Mouse (Mus musculus) hindbrain, embryonic 14.5 days (tissue): ENCODE measurements around the gene Vmn1r122. TPM values are rescaled to one million over a fixed set of nuclear protein-coding genes. Genes with fewer than 3 reads are reported as not detected.
"Not testable (repeated sequence)": the region's sequence is repeated elsewhere in the genome, so short reads cannot be mapped to it uniquely, and the experiment has no call there.

Experiments
- ATAC-seq: fragments of 200-750 bp; cut with Nextera tagmentation; 2 replicates; pipeline ENCODE4 v1.8.0; 2017; ENCODE audit warnings: moderate number of reproducible peaks, mild to moderate bottlenecking, moderate TSS enrichment, moderate library complexity; ENCODE audit not compliant: low FRiP score
- DNase-seq: peaks from one replicate; pipeline ENCODE4 v3.0.0-alpha.2; 2015; ENCODE audit warnings: low spot score
- H3K27ac ChIP-seq: fragments of 300-500 bp; sonication (generic); 2 replicates; pipeline ENCODE4 v1.5.1; 2014; ENCODE audit warnings: mild to moderate bottlenecking, moderate library complexity
- H3K27me3 ChIP-seq: fragments of 300-500 bp; sonication (generic); 2 replicates; pipeline ENCODE4 v1.6.1; 2014; ENCODE audit warnings: mild to moderate bottlenecking, low read length, mixed read lengths; ENCODE audit not compliant: control insufficient read depth, insufficient read depth
- H3K36me3 ChIP-seq: fragments of 300-500 bp; sonication (generic); replicated peaks from 2 replicates; pipeline ENCODE4 v1.6.1; 2014; ENCODE audit not compliant: control insufficient read depth, insufficient read depth
- H3K4me1 ChIP-seq: fragments of 300-500 bp; sonication (generic); replicated peaks from 2 replicates; pipeline ENCODE4 v1.6.1; 2014; ENCODE audit warnings: antibody characterized with exemption, low read length, mixed read lengths; ENCODE audit not compliant: control insufficient read depth, insufficient read depth
- H3K4me2 ChIP-seq: fragments of 300-500 bp; sonication (generic); replicated peaks from 2 replicates; pipeline ENCODE4 v1.6.1; 2014; ENCODE audit warnings: mild to moderate bottlenecking, moderate library complexity
- H3K4me3 ChIP-seq: fragments of 300-500 bp; sonication (generic); replicated peaks from 2 replicates; pipeline ENCODE4 v1.5.1; 2014; ENCODE audit warnings: mild to moderate bottlenecking, low read length
- H3K9ac ChIP-seq: fragments of 300-500 bp; sonication (generic); 2 replicates; pipeline ENCODE4 v1.6.1; 2014
- H3K9me3 ChIP-seq: fragments of 300-500 bp; sonication (generic); 2 replicates; pipeline ENCODE4 v1.6.1; 2016; ENCODE audit warnings: low read length; ENCODE audit not compliant: control insufficient read depth
- WGBS: fragments of 180-500 bp; shearing (Covaris S2); extraction: QIAGEN DNeasy Blood & Tissue Kit; methylation state at CpG from one replicate; pipeline ENCODE4 v1.1.7; 2014; 5-methylcytosine and 5-hydroxymethylcytosine counted together
- polyA plus RNA-seq: library from polyadenylated mRNA; unstranded; fragments of >200 nt; fragmentation: Nextera tagmentation; extraction: Ambion mirVana; gene quantifications from 2 replicates; pipeline ENCODE4 v1.2.1, GENCODE M21; 2014

Vmn1r122 gene
- polyA plus RNA-seq, result not detected in 2 replicates

DNA sequence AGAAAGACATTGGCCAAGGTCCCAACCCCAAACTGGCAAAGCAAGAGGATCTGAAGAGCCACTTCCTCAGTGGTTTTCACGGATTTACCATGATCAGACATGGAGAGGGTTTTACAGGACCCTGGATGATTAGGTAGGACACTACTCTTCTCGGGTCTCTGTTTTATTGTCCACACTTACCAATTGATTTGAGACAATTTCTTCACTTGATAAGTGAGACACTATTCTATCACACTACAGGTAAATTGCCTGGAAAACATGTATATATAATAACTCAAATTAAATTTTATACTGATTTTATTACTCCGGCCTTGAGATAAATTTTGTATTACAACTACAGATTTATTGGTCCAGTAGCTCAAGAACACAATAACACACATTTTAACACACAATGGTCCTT, at the start of gene Vmn1r122:
Gene Vmn1r122, minus strand, starts transcription at position 101 of the 400 bp plus-strand sequence.
- H3K4me3 ChIP-seq, H3K4me2 ChIP-seq, H3K4me1 ChIP-seq, H3K9me3 ChIP-seq, H3K36me3 ChIP-seq, H3K27me3 ChIP-seq, DNase-seq, H3K27ac ChIP-seq, H3K9ac ChIP-seq, ATAC-seq: not testable (repeated sequence)
- WGBS, result 70% methylated on average over 2 of the region's 3 CpGs

- not testable (repeated sequence) for H3K4me2 ChIP-seq, H3K27me3 ChIP-seq, H3K9me3 ChIP-seq, H3K27ac ChIP-seq, ATAC-seq, H3K9ac ChIP-seq, DNase-seq, H3K36me3 ChIP-seq, H3K4me3 ChIP-seq, H3K4me1 ChIP-seq
- WGBS, result 22% methylated on average over 1 of the region's 3 CpGs
Measured at GRCm38 (mm10) chr7:21161885-21162284, 28.0 kb upstream of the Vmn1r122 start, which contains the start of gene Vmn1r123. Gene Vmn1r123, plus strand, starts transcription at chr7:21162185.

DNA sequence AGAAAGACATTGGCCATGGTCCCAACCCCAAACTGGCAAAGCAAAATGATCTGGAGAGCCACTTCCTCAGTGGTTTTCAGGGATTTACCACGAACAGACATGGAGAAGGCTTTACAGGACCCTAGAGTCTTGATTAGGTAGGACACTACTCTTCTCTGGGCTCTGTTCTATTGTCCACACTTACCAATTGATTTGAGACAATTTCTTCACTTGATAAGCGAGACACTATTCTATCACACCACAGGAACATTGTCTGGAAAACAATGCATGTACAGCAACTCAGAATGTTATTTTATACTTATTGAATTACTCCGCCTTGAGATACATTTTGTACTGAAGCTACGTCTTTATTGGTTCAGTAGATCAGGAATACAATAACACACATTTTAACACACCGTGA, 35.5 kb downstream of the Vmn1r122 start, which contains the start of gene Vmn1r121:
Gene Vmn1r121, minus strand, starts transcription at position 101 of the 400 bp plus-strand sequence.
- not testable (repeated sequence) for H3K36me3 ChIP-seq, DNase-seq, H3K4me3 ChIP-seq, H3K4me1 ChIP-seq, H3K9me3 ChIP-seq, H3K4me2 ChIP-seq, ATAC-seq, H3K27ac ChIP-seq, H3K9ac ChIP-seq, H3K27me3 ChIP-seq
- 75% methylated on average over 4 of the region's 5 CpGs for WGBS

Other genes starting within 250 kb of the Vmn1r122 start
- not detected in 2 replicates for gene Vmn1r118, start 221.8 kb downstream of the Vmn1r122 start, polyA plus RNA-seq
- gene Vmn1r119, start 121.7 kb downstream of the Vmn1r122 start, polyA plus RNA-seq, result not detected in 2 replicates
- gene Vmn1r120, start 80.3 kb downstream of the Vmn1r122 start, polyA plus RNA-seq, result not detected in 2 replicates
- not detected in 2 replicates for gene Vmn1r121, start 35.6 kb downstream of the Vmn1r122 start, polyA plus RNA-seq
- not detected in 2 replicates for gene Vmn1r123, start 28.1 kb upstream of the Vmn1r122 start, polyA plus RNA-seq
- gene Gm5157, start 56.3 kb upstream of the Vmn1r122 start, polyA plus RNA-seq, result not detected in 2 replicates
- not detected in 2 replicates for gene Vmn1r124, start 126.5 kb upstream of the Vmn1r122 start, polyA plus RNA-seq
- gene Vmn1r125, start 138.1 kb upstream of the Vmn1r122 start, polyA plus RNA-seq, result not detected in 2 replicates
- not detected in 2 replicates for gene Vmn1r126, start 167.3 kb upstream of the Vmn1r122 start, polyA plus RNA-seq
- gene Vmn1r127, start 185.7 kb upstream of the Vmn1r122 start, polyA plus RNA-seq, result not detected in 2 replicates
- not detected in 2 replicates for gene Vmn1r128, start 215.2 kb upstream of the Vmn1r122 start, polyA plus RNA-seq
- gene Vmn1r129, start 227.2 kb upstream of the Vmn1r122 start, polyA plus RNA-seq, result not detected in 2 replicates